Mouse (Mus musculus) CH12.LX (cell line): ENCODE measurements around the gene Boc. TPM values are rescaled to one million over a fixed set of nuclear protein-coding genes. Genes with fewer than 3 reads are reported as not detected.

Source experiments
- DNase-seq: peaks from one replicate; pipeline ENCODE4 v3.0.0-alpha.2; 2013; ENCODE audit errors: extremely low read depth
- H3K27ac ChIP-seq: 2 replicates; pipeline ENCODE4 v1.5.1; 2012; ENCODE audit warnings: low read depth, mild to moderate bottlenecking, control low read depth, moderate library complexity; ENCODE audit not compliant: insufficient read depth
- H3K27me3 ChIP-seq: replicated peaks from 2 replicates; pipeline ENCODE3; 2012; ENCODE audit warnings: inconsistent platforms
- H3K36me3 ChIP-seq, 2 experiments: replicated peaks in 1 of 2; 2 replicates each; pipeline versions ENCODE3 to v1.6.1; 2012; ENCODE audit warnings: inconsistent platforms in 1 of 2, low read length in 1 of 2, mild to moderate bottlenecking in 1 of 2, mixed read lengths in 1 of 2, moderate library complexity in 1 of 2; ENCODE audit not compliant: control insufficient read depth in 1 of 2, insufficient read depth in 1 of 2
- H3K4me1 ChIP-seq, 2 experiments: 2 replicates each; pipeline ENCODE4 v1.6.1; 2012; ENCODE audit warnings: inconsistent platforms in 1 of 2, moderate library complexity in 1 of 2; ENCODE audit not compliant: insufficient read depth in 2 of 2, control insufficient read depth in 1 of 2
- H3K4me2 ChIP-seq: 2 replicates; pipeline ENCODE4 v1.6.1; 2012; ENCODE audit warnings: low read depth, mild to moderate bottlenecking, control low read depth; ENCODE audit not compliant: poor library complexity, insufficient read depth, severe bottlenecking
- H3K4me3 ChIP-seq, 3 experiments: fragments of 150-350 bp in 1 of 3; sonication (generic) in 1 of 3; replicated peaks in 1 of 3; 2 replicates each; pipeline versions ENCODE3 to v1.5.1; 2011 to 2012; ENCODE audit warnings: low read depth in 2 of 3, low read length in 2 of 3, mild to moderate bottlenecking in 2 of 3, moderate library complexity in 2 of 3, control low read depth in 1 of 3, improper control_type of control experiment in 1 of 3, inconsistent platforms in 1 of 3, mixed read lengths in 1 of 3; ENCODE audit not compliant: poor library complexity in 1 of 3
- H3K79me2 ChIP-seq: replicated peaks from 2 replicates; pipeline ENCODE4 v1.6.1; 2012; ENCODE audit warnings: mild to moderate bottlenecking, moderate library complexity; ENCODE audit not compliant: control insufficient read depth, poor library complexity, insufficient read depth, severe bottlenecking; ENCODE audit errors: extremely low read depth
- H3K9ac ChIP-seq: 2 replicates; pipeline ENCODE4 v1.6.1; 2012; ENCODE audit warnings: low read depth, mild to moderate bottlenecking, control low read depth, moderate library complexity; ENCODE audit not compliant: insufficient read depth
- H3K9me3 ChIP-seq: replicated peaks from 2 replicates; pipeline ENCODE3; 2012; ENCODE audit warnings: low read length, inconsistent platforms, mixed read lengths
- EP300 ChIP-seq: IDR thresholded peaks from 2 replicates; pipeline ENCODE4 v1.6.1; 2011; ENCODE audit warnings: low read length, improper control_type of control experiment
- ETS1 ChIP-seq: conservative IDR thresholded peaks from 2 replicates; pipeline ENCODE4 v1.6.1; 2012; ENCODE audit warnings: low read depth, mild to moderate bottlenecking, inconsistent platforms, low read length, improper control_type of control experiment, moderate library complexity
- JUN ChIP-seq: IDR thresholded peaks from 2 replicates; pipeline ENCODE4 v1.6.1; 2011; ENCODE audit warnings: low read depth, mild to moderate bottlenecking, low read length, improper control_type of control experiment, moderate library complexity; ENCODE audit not compliant: insufficient read depth
- JUND ChIP-seq: conservative IDR thresholded peaks from 2 replicates; pipeline ENCODE4 v1.6.1; 2011; ENCODE audit warnings: low read depth, low read length, improper control_type of control experiment
- KAT2A ChIP-seq: IDR thresholded peaks from 2 replicates; pipeline ENCODE4 v1.6.1; 2012; ENCODE audit warnings: low read length, improper control_type of control experiment, inconsistent platforms; ENCODE audit not compliant: insufficient replicate concordance
- MAFK ChIP-seq: IDR thresholded peaks from 2 replicates; pipeline ENCODE4 v1.6.1; 2011; ENCODE audit warnings: low read length, improper control_type of control experiment; ENCODE audit not compliant: insufficient replicate concordance
- MYC ChIP-seq: IDR thresholded peaks from 2 replicates; pipeline ENCODE4 v1.6.1; 2011; ENCODE audit warnings: low read depth, mild to moderate bottlenecking, improper control_type of control experiment, low read length
- NELFE ChIP-seq: IDR thresholded peaks from 2 replicates; pipeline ENCODE4 v1.6.1; 2011; ENCODE audit warnings: low read depth, low read length, improper control_type of control experiment
- NRF1 ChIP-seq: IDR thresholded peaks from 2 replicates; pipeline ENCODE4 v1.6.1; 2014; ENCODE audit warnings: low read depth, mild to moderate bottlenecking, inconsistent platforms, low read length, improper control_type of control experiment, moderate library complexity
- PAX5 ChIP-seq: IDR thresholded peaks from 2 replicates; pipeline ENCODE4 v1.6.1; 2012; ENCODE audit warnings: low read length, inconsistent platforms, mixed read lengths
- RAD21 ChIP-seq: IDR thresholded peaks from 2 replicates; pipeline ENCODE4 v1.6.1; 2011; ENCODE audit warnings: low read depth, mild to moderate bottlenecking, low read length, improper control_type of control experiment, moderate library complexity
- SIN3A ChIP-seq: IDR thresholded peaks from 2 replicates; pipeline ENCODE4 v1.6.1; 2012; ENCODE audit warnings: low read length, improper control_type of control experiment, inconsistent platforms
- TBP ChIP-seq: conservative IDR thresholded peaks from 2 replicates; pipeline ENCODE4 v1.6.1; 2011; ENCODE audit warnings: low read depth, low read length, improper control_type of control experiment
- TCF12 ChIP-seq: IDR thresholded peaks from 2 replicates; pipeline ENCODE4 v1.6.1; 2014; ENCODE audit warnings: low read depth, mild to moderate bottlenecking, inconsistent platforms, low read length, improper control_type of control experiment
- UBTF ChIP-seq: IDR thresholded peaks from 2 replicates; pipeline ENCODE4 v1.6.1; 2012; ENCODE audit warnings: low read depth, mild to moderate bottlenecking, inconsistent platforms, low read length, improper control_type of control experiment, moderate library complexity
- USF2 ChIP-seq: conservative IDR thresholded peaks from 2 replicates; pipeline ENCODE4 v1.6.1; 2011; ENCODE audit warnings: low read depth, low read length, improper control_type of control experiment
- ZC3H11A ChIP-seq: IDR thresholded peaks from 2 replicates; pipeline ENCODE4 v1.6.1; 2012; ENCODE audit warnings: low read depth, mild to moderate bottlenecking, inconsistent platforms, low read length, improper control_type of control experiment
- ZKSCAN1 ChIP-seq: IDR thresholded peaks from 2 replicates; pipeline ENCODE4 v1.6.1; 2012; ENCODE audit warnings: low read depth, inconsistent platforms, low read length, improper control_type of control experiment, borderline replicate concordance
- ZNF384 ChIP-seq: IDR thresholded peaks from 2 replicates; pipeline ENCODE4 v1.6.1; 2012; ENCODE audit warnings: low read depth, low read length, improper control_type of control experiment, inconsistent platforms
- dilution Hi-C: fragments of 300-500 bp; cut with MboI; formaldehyde crosslinking; loops from 2 replicates; pipeline ENCODE4 v1.14.3; 2020; ENCODE audit warnings: low sequenced_read_pairs; ENCODE audit not compliant: extremely low pct_unique_long_range_greater_than_20kb, extremely low pct_ligation_motif_present
- in situ Hi-C: fragments of 300-500 bp; cut with MboI; formaldehyde crosslinking; loops from 3 replicates; pipeline ENCODE4 v1.14.3; 2019; ENCODE audit warnings: low sequenced_read_pairs, low pct_ligation_motif_present, low pct_unique_long_range_greater_than_20kb, mixed read lengths
- polyA plus RNA-seq: library from polyadenylated mRNA; unstranded; fragments of >175 nt; gene quantifications from 2 replicates; pipeline ENCODE4 v1.2.1, GENCODE M21; 2012; ENCODE audit warnings: low read depth; ENCODE audit not compliant: insufficient read length
- total RNA-seq, 2 experiments: library from RNA; depleted of rRNA; stranded (reverse); fragments of 300-350 nt in 1 of 2; fragments of >200 nt in 1 of 2; gene quantifications; 2 replicates each; pipeline ENCODE4 v1.2.3; 2012 to 2014

The Boc gene
- total and polyA plus RNA-seq, 3 experiments, result 0.25 to 1.5 (median 0.67) TPM

- in situ Hi-C loops, result loop anchor here (10.0 to 25.0 kb wide), 3 partner anchors 148 to 600 kb away; partner anchors contain the start of genes Ccdc80 and Nepro
- no peak overlapping the region for H3K27ac ChIP-seq
- no peaks in the 10 kb centered on the region for H3K9me3 ChIP-seq
- H3K79me2 ChIP-seq, result no peaks in the 10 kb centered on the region
- no peak overlapping the region for H3K4me3 ChIP-seq
- H3K9ac ChIP-seq, result no peak overlapping the region
- no peak for DNase-seq
- peaks cover 7 to 8% of the 10 kb centered on the region in 2 experiments; a peak in 2 of 4 replicates for H3K4me1 ChIP-seq
- H3K4me2 ChIP-seq, result no peak overlapping the region
- H3K36me3 ChIP-seq, result peaks cover 0 to 52% of the 10 kb centered on the region in 2 experiments
- TF ChIP-seq NELFE (no peak), SIN3A (no peak), RAD21 (no peak), UBTF (no peak), TCF12 (no peak), TBP (no peak), JUND (no peak), PAX5 (no peak), MYC (no peak), NRF1 (no peak), KAT2A (no peak), ETS1 (no peak), EP300 (no peak), JUN (no peak), ZC3H11A (no peak), ZKSCAN1 (no peak), ZNF384 (no peak), MAFK (no peak), USF2 (no peak)
- TF ChIP-seq, all 38 proteins: peak for 0
- dilution Hi-C loops, result no loop called here
- H3K27me3 ChIP-seq, result no peaks in the 10 kb centered on the region
These were observed 71.5 kb downstream of the Boc start for GRCm38 (mm10) chr16:44487194-44487593.

DNA sequence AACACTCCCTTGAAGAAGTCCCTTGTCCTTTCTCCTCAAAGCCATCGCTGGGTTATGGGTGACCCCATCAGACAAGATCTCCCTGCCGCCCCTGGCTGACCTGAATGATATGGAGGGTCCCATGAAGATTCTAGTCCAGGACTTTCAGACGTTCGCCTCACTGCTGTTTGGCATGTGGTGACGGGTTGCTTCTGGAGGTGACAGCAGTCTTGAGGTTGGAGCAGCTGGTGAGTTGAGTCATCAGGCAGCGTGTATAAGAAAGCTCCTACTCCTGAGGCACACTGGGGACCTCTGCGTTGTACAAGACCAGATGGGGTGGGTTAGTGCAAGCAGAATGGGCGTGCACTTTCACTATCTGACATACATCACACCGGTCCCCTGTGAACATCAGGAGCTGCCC lies 72.1 kb downstream of the Boc start:
- Histone ChIP-seq H3K27ac (no peak overlapping the region), H3K27me3 (no peaks in the 10 kb centered on the region), H3K9me3 (no peaks in the 10 kb centered on the region), H3K4me2 (no peak overlapping the region), H3K36me3 (peaks cover 0 to 46% of the 10 kb centered on the region in 2 experiments), H3K4me1 (peaks cover 7 to 8% of the 10 kb centered on the region in 2 experiments; a peak in 2 of 4 replicates), H3K4me3 (no peak overlapping the region), H3K79me2 (no peaks in the 10 kb centered on the region), H3K9ac (no peak overlapping the region)
- peak; percentile 17 for DNase-seq
- in situ Hi-C loops, result loop anchor here (10.0 to 25.0 kb wide), 3 partner anchors 148 to 601 kb away; partner anchors contain the start of genes Ccdc80 and Nepro
- dilution Hi-C loops, result no loop called here
- TF ChIP-seq MYC (no peak), ETS1 (peak; percentile 32; the same call in 1 of the 2 replicates)
